Mouse (Mus musculus) heart, embryonic 13.5 days (tissue): ENCODE data around the gene Tbc1d1. TPM values are rescaled to one million over a fixed set of nuclear protein-coding genes. Genes with fewer than 3 reads are reported as not detected.
A peak's percentile ranks its signal among the peaks of the same experiment; 100 is the strongest.

Experiments
- ATAC-seq: fragments of 200-750 bp; cut with Nextera tagmentation; 2 replicates; pipeline ENCODE4 v1.8.0; 2017; ENCODE audit warnings: moderate TSS enrichment; ENCODE audit not compliant: insufficient number of reproducible peaks, low FRiP score, low TSS enrichment; ENCODE audit errors: extremely low read depth
- H3K27ac ChIP-seq: fragments of 300-500 bp; sonication (generic); replicated peaks from 2 replicates; pipeline ENCODE4 v1.5.1; 2015; ENCODE audit warnings: moderate library complexity, mild to moderate bottlenecking, inconsistent platforms
- H3K27me3 ChIP-seq: fragments of 300-500 bp; sonication (generic); replicated peaks from 2 replicates; pipeline ENCODE4 v1.6.1; 2015; ENCODE audit warnings: mild to moderate bottlenecking, inconsistent platforms
- H3K36me3 ChIP-seq: fragments of 300-500 bp; sonication (generic); 2 replicates; pipeline ENCODE4 v1.6.1; 2015; ENCODE audit warnings: mild to moderate bottlenecking, inconsistent platforms
- H3K4me1 ChIP-seq: fragments of 300-500 bp; sonication (generic); 2 replicates; pipeline ENCODE4 v1.6.1; 2015; ENCODE audit warnings: inconsistent platforms
- H3K4me2 ChIP-seq: fragments of 300-500 bp; sonication (generic); 2 replicates; pipeline ENCODE4 v1.6.1; 2015; ENCODE audit warnings: inconsistent platforms, mild to moderate bottlenecking, moderate library complexity
- H3K4me3 ChIP-seq: fragments of 300-500 bp; sonication (generic); 2 replicates; pipeline ENCODE4 v1.5.1; 2015; ENCODE audit warnings: moderate library complexity, mild to moderate bottlenecking, inconsistent platforms
- H3K9ac ChIP-seq: fragments of 300-500 bp; sonication (generic); 2 replicates; pipeline ENCODE4 v1.6.1; 2015; ENCODE audit warnings: inconsistent platforms, mild to moderate bottlenecking, moderate library complexity
- H3K9me3 ChIP-seq: fragments of 300-500 bp; sonication (generic); 2 replicates; pipeline ENCODE4 v1.6.1; 2016; ENCODE audit warnings: inconsistent platforms
- WGBS: fragments of 180-500 bp; shearing (Covaris S2); methylation state at CpG from one replicate; pipeline ENCODE4 v1.1.7; 2015; ENCODE audit warnings: mixed read lengths; 5-methylcytosine and 5-hydroxymethylcytosine counted together
- polyA plus RNA-seq: library from polyadenylated mRNA; unstranded; fragments of >200 nt; fragmentation: Nextera tagmentation; extraction: Ambion mirVana; gene quantifications from 2 replicates; pipeline ENCODE4 v1.2.1, GENCODE M21; 2015

Tbc1d1 gene
- polyA plus RNA-seq, 1 experiment from 2014 or later, result 25.4 TPM

- peaks cover 11% of the 10 kb centered on the region for H3K27me3 ChIP-seq
- no peaks in the 10 kb centered on the region for H3K36me3 ChIP-seq
- peaks cover 19% of the 10 kb centered on the region for H3K4me1 ChIP-seq
- ATAC-seq, result no peak
- no peak overlapping the region for H3K27ac ChIP-seq
- no peak overlapping the region for H3K4me2 ChIP-seq
- no peak overlapping the region for H3K4me3 ChIP-seq
- no peak overlapping the region for H3K9ac ChIP-seq
- no peaks in the 10 kb centered on the region for H3K9me3 ChIP-seq
- WGBS, result 35% methylated on average over 10 of the region's 10 CpGs
Measured at GRCm38 (mm10) chr5:64146384-64147005, 9.6 kb upstream of the Tbc1d1 start.

- H3K4me3 ChIP-seq, result peak overlapping the region; percentile 31
- 13% methylated on average over 17 of the region's 17 CpGs for WGBS
- no peaks in the 10 kb centered on the region for H3K9me3 ChIP-seq
- H3K36me3 ChIP-seq, result no peaks in the 10 kb centered on the region
- H3K27me3 ChIP-seq, result peaks cover 11% of the 10 kb centered on the region
- no peak overlapping the region for H3K27ac ChIP-seq
- 0 out of 2 replicates have a peak overlapping the region, but pooled peaks have one; percentile 11 for H3K9ac ChIP-seq
- peak overlapping the region; percentile 63 for H3K4me2 ChIP-seq
- H3K4me1 ChIP-seq, result peaks cover 19% of the 10 kb centered on the region
- ATAC-seq, result no peak
Measured at GRCm38 (mm10) chr5:64149184-64150127, 6.6 kb upstream of the Tbc1d1 start.

- H3K36me3 ChIP-seq, result no peaks in the 10 kb centered on the region
- 85% methylated on average over 1 of the region's 1 CpGs for WGBS
- H3K9ac ChIP-seq, result no peak overlapping the region
- no peak overlapping the region for H3K4me2 ChIP-seq
- no peaks in the 10 kb centered on the region for H3K9me3 ChIP-seq
- H3K4me1 ChIP-seq, result peaks cover 43% of the 10 kb centered on the region
- no peak overlapping the region for H3K27ac ChIP-seq
- no peak for ATAC-seq
- H3K4me3 ChIP-seq, result no peak overlapping the region
- peaks cover 11% of the 10 kb centered on the region for H3K27me3 ChIP-seq
Measured at GRCm38 (mm10) chr5:64153319-64153718, 2.8 kb upstream of the Tbc1d1 start.

- WGBS, result 24% methylated on average over 4 of the region's 4 CpGs
Measured at GRCm38 (mm10) chr5:64156579-64156978, 474 bp downstream of the Tbc1d1 start.

GRCm38 (mm10) chr5:64157926-64158325, 1.8 kb downstream of the Tbc1d1 start:
- Histone ChIP-seq H3K4me2 (no peak overlapping the region), H3K36me3 (no peaks in the 10 kb centered on the region), H3K9ac (no peak overlapping the region), H3K4me1 (peaks cover 53% of the 10 kb centered on the region), H3K9me3 (no peaks in the 10 kb centered on the region), H3K27ac (no peak overlapping the region), H3K4me3 (no peak overlapping the region), H3K27me3 (peaks cover 3% of the 10 kb centered on the region)
- 42% methylated on average over 1 of the region's 1 CpGs for WGBS
- no peak for ATAC-seq

More at GRCm38 (mm10) chr5:64156579-64156978, 474 bp downstream of the Tbc1d1 start:
- ATAC-seq, result no peak
- no peaks in the 10 kb centered on the region for H3K9me3 ChIP-seq
- peaks cover 3% of the 10 kb centered on the region for H3K27me3 ChIP-seq
- no peaks in the 10 kb centered on the region for H3K36me3 ChIP-seq
- peaks cover 51% of the 10 kb centered on the region for H3K4me1 ChIP-seq
- H3K4me2 ChIP-seq, result peak overlapping the region; percentile 67
- H3K27ac ChIP-seq, result peak overlapping the region; percentile 85
- H3K9ac ChIP-seq, result peak overlapping the region; percentile 61
- H3K4me3 ChIP-seq, result peak overlapping the region; percentile 35

- H3K4me2 ChIP-seq, result peak overlapping the region; percentile 98
- H3K27me3 ChIP-seq, result peaks cover 3% of the 10 kb centered on the region
- H3K9me3 ChIP-seq, result no peaks in the 10 kb centered on the region
- no peak overlapping the region for H3K9ac ChIP-seq
- peaks cover 53% of the 10 kb centered on the region for H3K4me1 ChIP-seq
- ATAC-seq, result no peak
- no peaks in the 10 kb centered on the region for H3K36me3 ChIP-seq
- WGBS, result 40% methylated on average over 4 of the region's 4 CpGs
- no peak overlapping the region for H3K27ac ChIP-seq
- no peak overlapping the region for H3K4me3 ChIP-seq
Measured at GRCm38 (mm10) chr5:64158501-64158900, 2.4 kb downstream of the Tbc1d1 start.

GRCm38 (mm10) chr5:64159065-64159780, 3.1 kb downstream of the Tbc1d1 start:
- H3K4me3 ChIP-seq, result peak overlapping the region; percentile 64
- H3K27ac ChIP-seq, result peak overlapping the region; percentile 38; the same call in 1 of the 2 replicates
- peak; percentile 6; the same call in 1 of the 2 replicates for ATAC-seq
- no peaks in the 10 kb centered on the region for H3K36me3 ChIP-seq
- WGBS, result under 1% methylated on average over 39 of the region's 39 CpGs
- H3K9me3 ChIP-seq, result no peaks in the 10 kb centered on the region
- peak overlapping the region; percentile 98 for H3K4me2 ChIP-seq
- peak overlapping the region; percentile 78 for H3K9ac ChIP-seq
- H3K27me3 ChIP-seq, result peaks cover 3% of the 10 kb centered on the region
- H3K4me1 ChIP-seq, result peaks cover 53% of the 10 kb centered on the region

- peak overlapping the region; percentile 38 for H3K27ac ChIP-seq
- H3K27me3 ChIP-seq, result peaks cover 3% of the 10 kb centered on the region
- H3K4me2 ChIP-seq, result peak overlapping the region; percentile 98
- no peaks in the 10 kb centered on the region for H3K36me3 ChIP-seq
- H3K4me3 ChIP-seq, result peak overlapping the region; percentile 64
- peak overlapping the region; percentile 78 for H3K9ac ChIP-seq
- peak; percentile 55 for ATAC-seq
- peaks cover 50% of the 10 kb centered on the region for H3K4me1 ChIP-seq
- H3K9me3 ChIP-seq, result no peaks in the 10 kb centered on the region
- under 1% methylated on average over 57 of the region's 63 CpGs for WGBS
Measured at GRCm38 (mm10) chr5:64159781-64160704, 3.9 kb downstream of the Tbc1d1 start.

DNA sequence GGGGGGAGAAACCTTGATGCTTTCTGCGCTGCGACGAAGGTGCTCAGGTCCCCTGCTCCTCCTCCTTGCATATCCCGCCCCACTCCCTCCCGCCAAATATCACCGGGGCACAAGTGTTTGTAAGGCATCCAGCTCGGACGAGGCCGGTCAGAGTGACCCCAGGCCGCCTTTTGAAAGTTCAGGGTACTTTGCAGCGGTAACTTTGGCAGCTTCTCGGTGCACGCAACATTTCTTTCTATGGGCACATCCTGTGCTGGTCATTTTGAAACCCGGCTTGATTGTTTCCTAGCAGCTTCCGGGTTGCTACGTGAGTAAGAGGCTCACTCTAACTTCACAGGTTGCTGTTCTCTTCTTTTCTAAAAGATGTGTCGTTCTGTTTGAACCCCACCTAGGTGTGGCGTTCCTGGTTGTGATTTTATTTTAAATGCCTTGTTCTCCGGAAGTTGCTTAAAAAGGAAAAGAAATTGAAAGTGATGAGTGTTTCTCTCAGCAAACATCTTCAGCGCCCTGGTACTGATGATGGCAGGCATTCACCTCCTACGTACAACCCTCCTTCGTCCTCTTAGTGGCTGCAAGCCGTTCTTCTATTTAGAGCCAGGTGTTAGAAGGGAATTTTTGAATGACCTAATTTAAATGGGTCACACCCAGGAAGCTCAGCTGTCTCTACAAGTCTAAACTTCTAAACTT, 4.7 kb downstream of the Tbc1d1 start:
- Histone ChIP-seq H3K27me3 (peaks cover 3% of the 10 kb centered on the region), H3K9me3 (no peaks in the 10 kb centered on the region), H3K36me3 (no peaks in the 10 kb centered on the region), H3K4me2 (peak overlapping the region; percentile 98), H3K4me1 (peaks cover 43% of the 10 kb centered on the region), H3K27ac (no peak overlapping the region), H3K4me3 (peak overlapping the region; percentile 64), H3K9ac (peak overlapping the region; percentile 78)
- WGBS, result under 1% methylated on average over 23 of the region's 23 CpGs
- no peak for ATAC-seq

GRCm38 (mm10) chr5:64161917-64162316, 5.8 kb downstream of the Tbc1d1 start:
- Histone ChIP-seq H3K36me3 (no peaks in the 10 kb centered on the region), H3K27ac (no peak overlapping the region), H3K4me3 (no peak overlapping the region), H3K9ac (no peak overlapping the region; the same call in 1 of the 2 replicates), H3K9me3 (no peaks in the 10 kb centered on the region), H3K4me1 (peaks cover 32% of the 10 kb centered on the region), H3K27me3 (peaks cover 3% of the 10 kb centered on the region), H3K4me2 (peak overlapping the region; percentile 98; the same call in 1 of the 2 replicates)
- 51% methylated on average over 3 of the region's 3 CpGs for WGBS
- ATAC-seq, result no peak
